In genomic region chr2:157077160-157077559, GRCm38 (mm10) we compare ENCODE assay signal across 8 mouse cellular contexts. TPM values are rescaled to one million over a fixed set of nuclear protein-coding genes. Genes with fewer than 3 reads are reported as not detected.
DNase-seq lines count a peak whose midpoint lies in the region; ATAC-seq lines count a peak whose summit lies in the region.

No protein-coding gene starts in this region.

- H3K4me2 ChIP-seq in forebrain, embryonic 12.5 days: peak overlapping the region; percentile 95

- peak; percentile 79 for DNase-seq in cerebellum, adult 11 months
- peak; percentile 81 for DNase-seq in adrenal gland, postnatal 10 days
- DNase-seq in kidney, postnatal 10 days: peak; percentile 63
- DNase-seq in urinary bladder, adult 18-20 months (ENCODE audit: low spot score in 2 of 2): no peak
- no peak for DNase-seq in urinary bladder, postnatal 14 days (ENCODE audit: low spot score)

- H3K36me3 ChIP-seq in forebrain, embryonic 12.5 days (replicated peaks): peaks cover 17% of the 10 kb centered on the region; the same call in 1 of the 2 replicates

- no peaks in the 10 kb centered on the region for H3K9me3 ChIP-seq in forebrain, embryonic 12.5 days

- peaks cover 7% of the 10 kb centered on the region for H3K27me3 ChIP-seq in forebrain, embryonic 12.5 days

- peak overlapping the region; percentile 100 for H3K4me3 ChIP-seq in forebrain, embryonic 12.5 days (replicated peaks)

- peak overlapping the region; percentile 98 for H3K27ac ChIP-seq in forebrain, embryonic 12.5 days

- 21% methylated on average over 5 of the region's 5 CpGs for WGBS in forebrain, embryonic 12.5 days

- ATAC-seq in cerebellum, adult (ENCODE audit: insufficient number of reproducible peaks, low FRiP score, low TSS enrichment): no peak
- no peak for ATAC-seq in forebrain, embryonic 12.5 days (ENCODE audit: low FRiP score)
- ATAC-seq in megakaryocyte progenitor cell, adult 5-6 weeks (replicated peaks; ENCODE audit: poor library complexity): peak; percentile 13

- peak overlapping the region; percentile 100 for H3K9ac ChIP-seq in forebrain, embryonic 12.5 days

- peaks cover 68% of the 10 kb centered on the region for H3K4me1 ChIP-seq in forebrain, embryonic 12.5 days

RNA-seq across cellular contexts. Expression of gene Soga1, which starts 1.9 kb away (rescaled TPM):
- 10 to 100 TPM; 30.3 to 35.9 TPM for total RNA-seq in adrenal gland, postnatal 10 days (2021)
- polyA plus RNA-seq in forebrain, embryonic 12.5 days (2016; fragmentation: Nextera tagmentation; extraction: Ambion mirVana): 6.0 and 7.4 TPM in 2 replicates
- 1.9 and 2.9 TPM in 2 replicates for total RNA-seq in megakaryocyte progenitor cell, adult 5-6 weeks (2015)
- total RNA-seq in megakaryocyte progenitor cell, adult 5-6 weeks (2017): 2.3 and 2.4 TPM in 2 replicates

RNA-seq across cellular contexts. Expression of gene Tldc2, which starts 9.7 kb away (rescaled TPM):
- total RNA-seq in adrenal gland, postnatal 10 days (2021): not detected
- not detected in 2 replicates for polyA plus RNA-seq in forebrain, embryonic 12.5 days (2016; fragmentation: Nextera tagmentation; extraction: Ambion mirVana)
- total RNA-seq in megakaryocyte progenitor cell, adult 5-6 weeks (2015): not detected in 2 replicates
- total RNA-seq in megakaryocyte progenitor cell, adult 5-6 weeks (2017): not detected in 2 replicates

RNA-seq across cellular contexts. Expression of gene Samhd1, which starts 57.9 kb away (rescaled TPM):
- total RNA-seq in adrenal gland, postnatal 10 days (2021): 10 to 100 TPM; 26.7 to 31.4 TPM
- polyA plus RNA-seq in forebrain, embryonic 12.5 days (2016; fragmentation: Nextera tagmentation; extraction: Ambion mirVana): 20.7 and 22.6 TPM in 2 replicates
- total RNA-seq in megakaryocyte progenitor cell, adult 5-6 weeks (2015): 90.6 and 93.0 TPM in 2 replicates
- total RNA-seq in megakaryocyte progenitor cell, adult 5-6 weeks (2017): 60.4 and 62.9 TPM in 2 replicates

Comparison
In these comparisons a context has a peak if more than half of its experiments do, and no peak if none do; other contexts are left out.
1. DNase-seq: peak in cerebellum, adult 11 months (single experiment), adrenal gland, postnatal 10 days (single experiment) and kidney, postnatal 10 days (single experiment); none in urinary bladder, adult 18-20 months (0 of 2) and urinary bladder, postnatal 14 days (single experiment).
2. RNA of gene Soga1, which starts 1.9 kb away (total RNA-seq): 30.3 to 35.9 TPM in adrenal gland, postnatal 10 days; 1.9 to 2.9 TPM in megakaryocyte progenitor cell, adult 5-6 weeks; every median in the first group is over 4 times any median in the second.